Mouse (Mus musculus): Measurements from ENCODE around the gene Clpsl2.

Clpsl2 gene

GRCm38 (mm10) chr17:28557772-28558171, 8.6 kb downstream of the Clpsl2 start:
- in situ Hi-C loops (cut with MboI, MseI) = no loop called here

GRCm38 (mm10) chr17:28560598-28560997, 11.4 kb downstream of the Clpsl2 start, which contains the start of gene Clps:
Clps (minus strand) TSS chr17:28560766.
- in situ Hi-C loops (cut with MboI, MseI) = no loop called here

- in situ Hi-C loops (cut with MboI, MseI) = no loop called here
Observed at GRCm38 (mm10) chr17:28561613-28562012, 12.4 kb downstream of the Clpsl2 start.

- in situ Hi-C loops (cut with MboI, MseI) = no loop called here
Observed at GRCm38 (mm10) chr17:28565181-28565580, 16.0 kb downstream of the Clpsl2 start.

GRCm38 (mm10) chr17:28567541-28567940, 18.3 kb downstream of the Clpsl2 start:
- in situ Hi-C loops (cut with MboI, MseI) = no loop called here

GRCm38 (mm10) chr17:28571868-28572267, 22.7 kb downstream of the Clpsl2 start:
- in situ Hi-C loops (cut with MboI, MseI) = loop anchor here (10.0 kb wide), 1 partner anchor 1083 kb away; no protein-coding TSS in a partner anchor

- in situ Hi-C loops (cut with MboI, MseI) = loop anchor here (10.0 kb wide), 1 partner anchor 1082 kb away; no protein-coding TSS in a partner anchor
Observed at GRCm38 (mm10) chr17:28572521-28572920, 23.3 kb downstream of the Clpsl2 start.

GRCm38 (mm10) chr17:28572941-28573340, 23.7 kb downstream of the Clpsl2 start:
- in situ Hi-C loops (cut with MboI, MseI) = loop anchor here (10.0 kb wide), 1 partner anchor 1082 kb away; no protein-coding TSS in a partner anchor

GRCm38 (mm10) chr17:28575244-28576125, 26.3 kb downstream of the Clpsl2 start, which contains the start of gene Lhfpl5:
Lhfpl5 (plus strand) TSS chr17:28575641.
- in situ Hi-C loops (cut with MboI, MseI) = loop anchor here (10.0 kb wide), 1 partner anchor 1079 kb away; no protein-coding TSS in a partner anchor

- in situ Hi-C loops (cut with MboI, MseI) = no loop called here
Observed at GRCm38 (mm10) chr17:28580396-28580795, 31.2 kb downstream of the Clpsl2 start.

GRCm38 (mm10) chr17:28581056-28581455, 31.8 kb downstream of the Clpsl2 start:
- in situ Hi-C loops (cut with MboI, MseI) = no loop called here

GRCm38 (mm10) chr17:28586509-28586908, 37.3 kb downstream of the Clpsl2 start:
- in situ Hi-C loops (cut with MboI, MseI) = no loop called here

GRCm38 (mm10) chr17:28588591-28588990, 39.4 kb downstream of the Clpsl2 start:
- in situ Hi-C loops (cut with MboI, MseI) = no loop called here

GRCm38 (mm10) chr17:28590596-28590995, 41.4 kb downstream of the Clpsl2 start:
- in situ Hi-C loops (cut with MboI, MseI) = loop anchor here (5.0 kb wide), 1 partner anchor 57 kb away; no protein-coding TSS in a partner anchor

GRCm38 (mm10) chr17:28591476-28591875, 42.3 kb downstream of the Clpsl2 start:
- in situ Hi-C loops (cut with MboI, MseI) = loop anchor here (5.0 kb wide), 1 partner anchor 56 kb away; no protein-coding TSS in a partner anchor

GRCm38 (mm10) chr17:28592998-28593397, 43.8 kb downstream of the Clpsl2 start:
- in situ Hi-C loops (cut with MboI, MseI) = loop anchor here (5.0 kb wide), 1 partner anchor 54 kb away; no protein-coding TSS in a partner anchor

GRCm38 (mm10) chr17:28593965-28594364, 44.8 kb downstream of the Clpsl2 start:
- in situ Hi-C loops (cut with MboI, MseI) = loop anchor here (5.0 kb wide), 1 partner anchor 53 kb away; no protein-coding TSS in a partner anchor

- in situ Hi-C loops (cut with MboI, MseI) = no loop called here
Observed at GRCm38 (mm10) chr17:28600780-28601179, 51.6 kb downstream of the Clpsl2 start.

- in situ Hi-C loops (cut with MboI, MseI) = no loop called here
Observed at GRCm38 (mm10) chr17:28601557-28602250, 52.5 kb downstream of the Clpsl2 start.

Measured in T-helper 1 cell (primary cell).